Mouse (Mus musculus): Measurements from ENCODE around the gene Ppil1. TPM values are rescaled to one million over a fixed set of nuclear protein-coding genes. Genes with fewer than 3 reads are reported as not detected.
"Not testable (repeated sequence)": the region's sequence is repeated elsewhere in the genome, so short reads cannot be mapped to it uniquely, and the experiment has no call there.

Ppil1 gene
- polyA plus RNA-seq, 1 experiment from 2014 or later = 134 TPM

DNA sequence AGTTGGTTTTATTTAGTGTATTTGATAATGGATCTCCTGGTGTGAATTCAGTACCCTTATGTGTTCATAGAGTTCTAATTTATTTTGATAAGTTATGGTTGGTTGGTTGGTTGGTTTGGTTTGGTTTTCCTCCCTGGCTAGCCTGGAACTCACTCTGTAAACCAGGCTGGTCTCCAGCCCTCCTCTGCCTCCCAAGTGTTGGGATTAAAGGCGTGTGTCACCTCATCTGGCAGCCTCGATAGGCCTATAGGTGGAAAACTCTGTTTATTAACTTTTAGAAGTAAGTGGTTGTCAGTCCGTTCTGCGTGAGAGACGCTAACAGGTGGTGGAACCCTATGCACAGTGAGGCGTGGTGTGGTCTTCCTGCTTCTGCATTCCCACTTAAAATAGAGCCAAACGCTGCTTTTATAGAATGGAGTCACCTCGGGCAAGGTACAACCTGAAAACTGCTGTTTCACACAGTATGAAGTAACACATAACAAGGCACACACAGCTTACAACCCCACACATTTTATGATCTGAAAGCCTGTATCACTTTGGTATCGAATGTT, 6.2 kb upstream of the Ppil1 start:
- H3K36me3 ChIP-seq (ENCODE audit: control insufficient read depth, insufficient read depth, low read length) = no peaks in the 10 kb centered on the region
- no peak for ATAC-seq (ENCODE audit: insufficient number of reproducible peaks, insufficient read depth, low FRiP score, low read depth)
- H3K9ac ChIP-seq (replicated peaks; ENCODE audit: low read depth, low read length) = no peak overlapping the region
- H3K4me3 ChIP-seq (ENCODE audit: low read depth, low read length) = no peak overlapping the region
- no peaks in the 10 kb centered on the region for H3K27me3 ChIP-seq (ENCODE audit: control insufficient read depth, insufficient read depth, low read length)
- WGBS = 91% methylated on average over 9 of the region's 9 CpGs
- H3K4me1 ChIP-seq (ENCODE audit: control insufficient read depth, insufficient read depth, low read length) = 0 out of 2 replicates have a peak, but pooled peaks cover 3% of the 10 kb centered on the region
- H3K4me2 ChIP-seq (replicated peaks; ENCODE audit: low read depth, low read length) = peak overlapping the region; percentile 73; the same call in 1 of the 2 replicates
- H3K9me3 ChIP-seq (ENCODE audit: control insufficient read depth, low read depth, low read length) = no peaks in the 10 kb centered on the region
- H3K27ac ChIP-seq (ENCODE audit: low read length) = no peak overlapping the region

DNA sequence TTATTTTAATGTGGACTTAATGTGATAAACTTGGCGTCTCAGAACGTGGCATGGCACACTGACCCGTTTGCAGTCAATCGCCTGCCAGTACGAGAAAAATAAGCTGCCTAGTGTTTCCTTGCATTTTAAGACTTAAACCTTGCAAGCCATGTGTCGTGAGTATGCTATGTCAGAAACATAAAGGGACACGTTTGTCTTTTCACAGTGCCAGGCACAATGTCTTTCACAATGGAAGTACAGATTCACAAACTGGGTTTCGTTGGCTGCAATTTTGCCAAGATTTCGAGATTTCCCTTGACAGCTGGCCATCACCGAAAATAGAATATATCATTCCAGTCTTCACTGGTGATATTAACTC, 5.3 kb upstream of the Ppil1 start:
- Histone ChIP-seq H3K36me3 (ENCODE audit: control insufficient read depth, insufficient read depth, low read length) (no peaks in the 10 kb centered on the region), H3K9ac (replicated peaks; ENCODE audit: low read depth, low read length) (peak overlapping the region; percentile 90), H3K27ac (ENCODE audit: low read length) (peak overlapping the region; percentile 93), H3K4me3 (ENCODE audit: low read depth, low read length) (peak overlapping the region; percentile 74), H3K4me2 (replicated peaks; ENCODE audit: low read depth, low read length) (peak overlapping the region; percentile 73), H3K9me3 (ENCODE audit: control insufficient read depth, low read depth, low read length) (no peaks in the 10 kb centered on the region), H3K4me1 (ENCODE audit: control insufficient read depth, insufficient read depth, low read length) (peaks cover 7% of the 10 kb centered on the region; the same call in 1 of the 2 replicates), H3K27me3 (ENCODE audit: control insufficient read depth, insufficient read depth, low read length) (no peaks in the 10 kb centered on the region)
- no peak for ATAC-seq (ENCODE audit: insufficient number of reproducible peaks, insufficient read depth, low FRiP score, low read depth)
- 20% methylated on average over 10 of the region's 10 CpGs for WGBS

DNA sequence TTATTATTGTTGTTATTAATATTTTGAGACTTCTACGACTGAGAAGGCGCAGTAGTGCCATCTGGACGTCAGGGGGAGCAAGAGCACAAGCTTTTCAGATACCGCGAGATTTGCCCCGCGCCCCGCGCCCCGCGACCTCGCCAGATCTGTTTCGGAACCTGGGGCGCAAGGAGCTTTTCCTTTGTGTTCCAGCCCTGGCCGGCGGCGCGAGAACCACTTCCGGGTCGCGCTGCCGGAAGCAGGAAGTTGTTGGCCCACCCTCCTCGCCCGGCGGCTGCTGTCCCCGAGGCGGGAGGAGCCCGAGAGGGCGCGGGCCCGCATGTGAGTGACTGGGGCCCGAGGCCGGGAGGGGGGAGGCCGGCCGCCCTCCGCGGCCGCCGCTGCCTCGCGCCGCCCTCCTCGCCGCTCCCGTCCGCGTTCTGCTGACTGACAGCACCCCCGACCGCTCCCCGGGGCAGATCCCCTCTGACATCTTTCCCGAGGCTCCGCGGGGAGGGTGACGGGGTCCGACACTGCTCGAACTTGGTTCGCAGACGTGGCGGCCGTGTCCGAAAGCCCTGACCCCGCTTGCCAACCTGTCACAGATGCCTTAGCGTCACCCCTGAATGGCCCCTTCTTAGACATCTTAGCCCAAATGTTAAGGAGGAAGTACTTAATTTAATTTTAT, 4.8 kb upstream of the Ppil1 start, which contains the start of gene BC004004:
Gene BC004004, plus strand, starts transcription at position 107 of the 667 bp plus-strand sequence.
- H3K4me3 ChIP-seq (ENCODE audit: low read depth, low read length) = peak within 1 kb of the TSS; percentile 74
- H3K27me3 ChIP-seq (ENCODE audit: control insufficient read depth, insufficient read depth, low read length) = no peaks in the 10 kb centered on the region
- no peaks in the 10 kb centered on the region for H3K36me3 ChIP-seq (ENCODE audit: control insufficient read depth, insufficient read depth, low read length)
- H3K27ac ChIP-seq (ENCODE audit: low read length) = peak within 1 kb of the TSS; percentile 93
- WGBS = under 1% methylated on average over 63 of the region's 63 CpGs
- H3K4me2 ChIP-seq (replicated peaks; ENCODE audit: low read depth, low read length) = peak within 1 kb of the TSS; percentile 73
- H3K9ac ChIP-seq (replicated peaks; ENCODE audit: low read depth, low read length) = peak within 1 kb of the TSS; percentile 90
- H3K4me1 ChIP-seq (ENCODE audit: control insufficient read depth, insufficient read depth, low read length) = peaks cover 9% of the 10 kb centered on the region; the same call in 1 of the 2 replicates
- no peaks in the 10 kb centered on the region for H3K9me3 ChIP-seq (ENCODE audit: control insufficient read depth, low read depth, low read length)
- peak; percentile 92 for ATAC-seq (ENCODE audit: insufficient number of reproducible peaks, insufficient read depth, low FRiP score, low read depth)

DNA sequence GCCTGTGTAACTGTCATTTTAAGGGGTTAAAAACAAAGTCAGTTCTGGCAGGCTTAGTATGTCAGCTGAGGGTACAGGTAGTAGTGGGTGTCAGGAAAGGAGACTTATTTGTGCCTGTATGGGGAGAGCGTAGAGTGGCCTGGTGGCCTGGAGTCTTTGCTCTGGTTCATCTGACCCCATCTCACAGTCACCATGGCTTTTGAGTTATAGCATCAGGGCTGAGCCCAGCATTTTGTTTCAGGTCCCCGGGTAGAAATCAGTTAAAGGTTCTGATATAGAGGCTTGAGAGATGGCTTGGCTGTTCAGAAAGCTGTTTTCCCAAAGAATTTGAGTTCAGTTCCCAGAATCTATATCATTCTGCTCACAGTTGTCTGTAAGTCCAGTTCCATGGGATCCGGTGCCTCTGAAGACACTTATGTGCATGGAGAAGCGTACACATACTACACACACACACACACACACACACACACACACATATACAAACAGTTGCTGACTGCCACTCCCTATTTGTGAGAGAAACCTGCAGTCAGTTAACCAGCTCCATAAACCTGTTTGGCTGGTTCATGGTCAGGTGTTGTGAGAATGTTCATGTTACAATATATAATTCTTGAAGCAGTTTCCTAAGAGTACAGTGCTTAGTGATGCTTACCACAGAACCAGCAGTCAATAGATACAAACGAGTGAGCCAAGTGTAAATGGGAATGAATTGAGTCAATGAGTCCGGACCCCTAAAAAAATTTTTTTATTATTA, 4.1 kb upstream of the Ppil1 start:
- Histone ChIP-seq H3K27me3 (ENCODE audit: control insufficient read depth, insufficient read depth, low read length) (no peaks in the 10 kb centered on the region), H3K9ac (replicated peaks; ENCODE audit: low read depth, low read length) (peak overlapping the region; percentile 90; the same call in 1 of the 2 replicates), H3K9me3 (ENCODE audit: control insufficient read depth, low read depth, low read length) (no peaks in the 10 kb centered on the region), H3K4me3 (ENCODE audit: low read depth, low read length) (peak overlapping the region; percentile 74), H3K27ac (ENCODE audit: low read length) (peak overlapping the region; percentile 93), H3K4me2 (replicated peaks; ENCODE audit: low read depth, low read length) (peak overlapping the region; percentile 73), H3K36me3 (ENCODE audit: control insufficient read depth, insufficient read depth, low read length) (no peaks in the 10 kb centered on the region), H3K4me1 (ENCODE audit: control insufficient read depth, insufficient read depth, low read length) (peaks cover 9% of the 10 kb centered on the region)
- ATAC-seq (ENCODE audit: insufficient number of reproducible peaks, insufficient read depth, low FRiP score, low read depth) = peak; percentile 12; the same call in 1 of the 2 replicates
- 53% methylated on average over 6 of the region's 6 CpGs for WGBS

DNA sequence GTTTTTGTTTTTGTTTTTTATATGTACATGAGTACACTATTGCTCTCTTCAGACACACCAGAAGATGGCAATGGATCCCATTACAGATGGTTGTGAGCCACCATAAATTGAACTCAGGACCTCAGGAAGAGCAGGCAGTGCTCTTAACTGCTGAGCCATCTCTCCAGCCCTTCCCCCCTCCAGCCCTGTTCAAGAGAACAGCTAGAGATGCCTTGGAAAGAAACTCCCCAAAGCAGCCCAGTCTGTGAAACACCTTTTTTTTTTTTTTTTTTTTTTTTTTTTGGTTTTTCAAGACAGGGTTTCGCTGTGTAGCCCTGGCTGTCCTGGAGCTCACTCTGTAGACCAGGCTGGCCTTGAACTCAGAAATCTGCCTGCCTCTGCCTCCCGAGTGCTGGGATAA, 3.1 kb upstream of the Ppil1 start:
- H3K36me3 ChIP-seq (ENCODE audit: control insufficient read depth, insufficient read depth, low read length); H3K9ac ChIP-seq (replicated peaks; ENCODE audit: low read depth, low read length); H3K27me3 ChIP-seq (ENCODE audit: control insufficient read depth, insufficient read depth, low read length); H3K4me2 ChIP-seq (replicated peaks; ENCODE audit: low read depth, low read length); H3K9me3 ChIP-seq (ENCODE audit: control insufficient read depth, low read depth, low read length); H3K27ac ChIP-seq (ENCODE audit: low read length); ATAC-seq (ENCODE audit: insufficient number of reproducible peaks, insufficient read depth, low FRiP score, low read depth); H3K4me3 ChIP-seq (ENCODE audit: low read depth, low read length): not testable (repeated sequence)
- H3K4me1 ChIP-seq (ENCODE audit: control insufficient read depth, insufficient read depth, low read length) = peaks cover 14% of the 10 kb centered on the region
- WGBS = 89% methylated on average over 2 of the region's 2 CpGs

DNA sequence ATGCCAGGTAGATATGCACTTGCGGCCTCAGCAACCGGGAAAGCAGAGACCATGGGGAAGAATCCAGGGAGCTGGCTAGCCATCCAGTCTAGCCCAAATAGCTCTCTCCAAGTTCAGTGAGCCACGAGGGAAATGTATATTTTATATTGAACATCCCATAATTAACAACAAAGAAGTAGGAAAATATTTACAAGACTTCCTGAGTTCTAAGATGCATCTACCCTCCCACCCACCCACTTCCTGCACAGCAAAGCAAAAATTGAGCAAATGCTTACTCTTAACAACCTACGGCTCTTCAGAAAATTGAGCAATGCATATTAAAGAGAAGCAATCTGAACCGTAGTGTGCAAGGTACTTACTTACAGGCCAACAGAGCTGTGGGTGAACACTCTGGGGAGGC, 774 bp upstream of the Ppil1 start:
- Histone ChIP-seq H3K4me3 (ENCODE audit: low read depth, low read length) (peak overlapping the region; percentile 85; the same call in 1 of the 2 replicates), H3K9ac (replicated peaks; ENCODE audit: low read depth, low read length) (peak overlapping the region; percentile 74), H3K4me2 (replicated peaks; ENCODE audit: low read depth, low read length) (peak overlapping the region; percentile 77; the same call in 1 of the 2 replicates), H3K36me3 (ENCODE audit: control insufficient read depth, insufficient read depth, low read length) (peaks cover 16% of the 10 kb centered on the region), H3K9me3 (ENCODE audit: control insufficient read depth, low read depth, low read length) (no peaks in the 10 kb centered on the region), H3K4me1 (ENCODE audit: control insufficient read depth, insufficient read depth, low read length) (peaks cover 14% of the 10 kb centered on the region), H3K27me3 (ENCODE audit: control insufficient read depth, insufficient read depth, low read length) (no peaks in the 10 kb centered on the region), H3K27ac (ENCODE audit: low read length) (peak overlapping the region; percentile 100)
- WGBS = 85% methylated on average over 5 of the region's 5 CpGs
- no peak for ATAC-seq (ENCODE audit: insufficient number of reproducible peaks, insufficient read depth, low FRiP score, low read depth)

DNA sequence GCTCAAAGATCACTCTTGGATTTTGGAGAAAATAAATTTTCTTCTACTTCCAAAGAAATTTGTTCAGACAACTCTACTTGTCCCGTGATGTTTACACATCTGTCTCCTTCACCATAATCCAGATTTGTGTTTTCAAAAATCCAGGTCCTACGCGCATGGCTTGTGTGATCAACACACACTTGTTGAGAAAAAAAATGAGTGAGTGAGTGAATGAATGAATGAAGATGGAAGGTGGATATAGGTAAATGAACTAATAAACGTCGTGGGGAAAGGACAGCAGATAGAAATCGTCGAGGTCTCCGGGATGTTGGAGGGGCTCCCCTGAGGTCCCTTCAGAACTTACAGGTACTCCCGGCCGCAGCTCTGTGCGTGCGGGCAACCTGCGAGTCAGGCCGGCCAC, 569 bp downstream of the Ppil1 start:
- H3K27me3 ChIP-seq (ENCODE audit: control insufficient read depth, insufficient read depth, low read length) = no peaks in the 10 kb centered on the region
- H3K4me1 ChIP-seq (ENCODE audit: control insufficient read depth, insufficient read depth, low read length) = peaks cover 14% of the 10 kb centered on the region
- H3K9me3 ChIP-seq (ENCODE audit: control insufficient read depth, low read depth, low read length) = no peaks in the 10 kb centered on the region
- peak overlapping the region; percentile 100 for H3K27ac ChIP-seq (ENCODE audit: low read length)
- H3K9ac ChIP-seq (replicated peaks; ENCODE audit: low read depth, low read length) = peak overlapping the region; percentile 74
- peak overlapping the region; percentile 77 for H3K4me2 ChIP-seq (replicated peaks; ENCODE audit: low read depth, low read length)
- ATAC-seq (ENCODE audit: insufficient number of reproducible peaks, insufficient read depth, low FRiP score, low read depth) = 0 out of 2 replicates have a peak, but pooled peaks have one; percentile 11
- WGBS = under 1% methylated on average over 14 of the region's 14 CpGs
- peak overlapping the region; percentile 85 for H3K4me3 ChIP-seq (ENCODE audit: low read depth, low read length)
- peaks cover 19% of the 10 kb centered on the region for H3K36me3 ChIP-seq (ENCODE audit: control insufficient read depth, insufficient read depth, low read length)

DNA sequence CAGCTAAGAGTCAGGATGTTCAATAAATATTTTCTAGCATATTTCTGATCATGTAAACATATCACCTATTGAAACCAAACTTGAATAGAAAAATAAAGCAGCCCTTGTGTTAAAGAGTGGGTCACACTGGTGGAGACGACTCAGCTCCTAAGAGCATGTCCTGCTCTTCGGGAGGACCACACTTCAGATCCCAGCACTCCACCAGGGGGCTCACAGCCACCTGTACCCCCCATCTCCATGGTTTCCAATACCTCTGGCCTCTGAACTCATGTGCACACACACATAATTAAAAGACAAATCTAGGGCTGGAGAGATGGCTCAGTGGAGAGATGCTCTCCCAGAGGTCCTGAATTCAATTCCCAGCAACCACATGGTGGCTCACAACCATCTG, 1.7 kb downstream of the Ppil1 start:
- WGBS = 42% methylated on average over 2 of the region's 2 CpGs
- Histone ChIP-seq H3K27me3 (ENCODE audit: control insufficient read depth, insufficient read depth, low read length) (no peaks in the 10 kb centered on the region), H3K4me1 (ENCODE audit: control insufficient read depth, insufficient read depth, low read length) (peaks cover 11% of the 10 kb centered on the region), H3K36me3 (ENCODE audit: control insufficient read depth, insufficient read depth, low read length) (peaks cover 28% of the 10 kb centered on the region), H3K4me3 (ENCODE audit: low read depth, low read length) (peak overlapping the region; percentile 85; the same call in 1 of the 2 replicates), H3K4me2 (replicated peaks; ENCODE audit: low read depth, low read length) (peak overlapping the region; percentile 77), H3K27ac (ENCODE audit: low read length) (no peak overlapping the region), H3K9me3 (ENCODE audit: control insufficient read depth, low read depth, low read length) (no peaks in the 10 kb centered on the region), H3K9ac (replicated peaks; ENCODE audit: low read depth, low read length) (no peak overlapping the region)
- no peak for ATAC-seq (ENCODE audit: insufficient number of reproducible peaks, insufficient read depth, low FRiP score, low read depth)

All from stomach, embryonic 14.5 days (tissue).